Mouse (Mus musculus) cerebellum, adult 2 months (tissue): ENCODE measurements around the gene Ccdc81. TPM values are rescaled to one million over a fixed set of nuclear protein-coding genes. Genes with fewer than 3 reads are reported as not detected.

Experiments
- DNase-seq, 2 experiments: peaks; one replicate each; pipeline ENCODE4 v3.0.0; 2021
- H3K27ac ChIP-seq: fragments of 200-500 bp; 2 replicates; pipeline ENCODE4 v1.5.1; 2012; ENCODE audit warnings: low read length, control low read depth, inconsistent platforms; ENCODE audit not compliant: insufficient read depth
- H3K27me3 ChIP-seq: fragments of 200-500 bp; 2 replicates; pipeline ENCODE4 v1.6.1; 2012; ENCODE audit warnings: inconsistent platforms, mild to moderate bottlenecking, low read length, moderate library complexity; ENCODE audit not compliant: control insufficient read depth, insufficient read depth
- H3K4me1 ChIP-seq: fragments of 200-500 bp; 2 replicates; pipeline ENCODE4 v1.6.1; 2011; ENCODE audit warnings: low read length; ENCODE audit not compliant: control insufficient read depth, insufficient read depth
- H3K4me3 ChIP-seq: fragments of 200-500 bp; replicated peaks from 2 replicates; pipeline ENCODE3; 2011; ENCODE audit warnings: mild to moderate bottlenecking, low read depth, low read length, control low read depth; ENCODE audit not compliant: insufficient read depth
- CTCF ChIP-seq: fragments of 200-500 bp; IDR thresholded peaks from 2 replicates; pipeline ENCODE4 v1.5.1; 2011; ENCODE audit warnings: low read depth, mild to moderate bottlenecking, control low read depth, low read length, moderate library complexity, borderline replicate concordance; ENCODE audit not compliant: insufficient read depth
- POLR2A ChIP-seq: fragments of 200-500 bp; IDR thresholded peaks from 2 replicates; pipeline ENCODE4 v1.6.1; 2011; ENCODE audit warnings: low read length, control low read depth, borderline replicate concordance; ENCODE audit not compliant: insufficient read depth
- WGBS: fragments of 180-500 bp; shearing (Covaris S2); methylation state at CpG from one replicate; pipeline ENCODE4 v1.1.7; 2018; 5-methylcytosine and 5-hydroxymethylcytosine counted together
- polyA plus RNA-seq: library from polyadenylated mRNA; depleted of rRNA; stranded (reverse); fragments of >200 nt; gene quantifications from 2 replicates; pipeline ENCODE4 v1.2.3, GENCODE M21; 2012

Ccdc81 gene
- polyA plus RNA-seq, 1 experiment, result 0.90 TPM

- Histone ChIP-seq H3K27me3 (no peaks in the 10 kb centered on the region), H3K27ac (no peak overlapping the region), H3K4me3 (no peak overlapping the region), H3K4me1 (peaks cover 11% of the 10 kb centered on the region; the same call in 1 of the 2 replicates)
- peak in 1 of 2 experiments; percentile 28 for DNase-seq
- no peak for TF ChIP-seq POLR2A
- no peak for TF ChIP-seq CTCF
- 14% methylated on average over 4 of the region's 4 CpGs for WGBS
These were observed 14.3 kb upstream of the Ccdc81 start for GRCm38 (mm10) chr7:89917776-89918175.

DNA sequence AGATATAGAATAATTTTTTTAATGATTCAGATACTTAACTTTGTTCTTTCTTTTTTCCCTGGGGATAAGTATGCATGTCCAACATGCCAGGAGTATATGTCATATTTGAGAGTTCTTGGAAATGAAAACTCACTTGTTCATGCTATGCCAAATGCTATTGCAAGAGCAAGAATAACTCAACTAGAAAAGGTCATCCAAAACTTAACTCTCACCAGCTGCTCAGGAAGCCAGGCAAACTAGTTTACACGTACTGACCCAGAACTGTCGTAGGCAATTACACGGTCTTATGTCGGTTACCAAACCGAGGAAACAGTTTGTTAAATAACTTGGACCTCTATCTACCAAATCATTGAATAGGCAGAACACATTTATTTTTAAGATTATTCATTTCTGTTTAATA is 13.3 kb upstream of the Ccdc81 start:
- DNase-seq, result peak in 1 of 2 experiments; percentile 54

GRCm38 (mm10) chr7:89913432-89914158 is 10.2 kb upstream of the Ccdc81 start:
- no peak overlapping the region for H3K4me3 ChIP-seq
- TF ChIP-seq CTCF, result no peak
- no peak for TF ChIP-seq POLR2A
- no peaks in the 10 kb centered on the region for H3K27me3 ChIP-seq
- H3K27ac ChIP-seq, result no peak overlapping the region
- no peak for DNase-seq
- 80% methylated on average over 3 of the region's 3 CpGs for WGBS
- peaks cover 11% of the 10 kb centered on the region; the same call in 1 of the 2 replicates for H3K4me1 ChIP-seq

More for the DNA sequence above, 13.3 kb upstream of the Ccdc81 start:
- H3K27ac ChIP-seq, result peak overlapping the region; percentile 56; the same call in 1 of the 2 replicates
- WGBS, result 34% methylated on average over 5 of the region's 5 CpGs
- no peak overlapping the region for H3K4me3 ChIP-seq
- H3K27me3 ChIP-seq, result no peaks in the 10 kb centered on the region
- peaks cover 11% of the 10 kb centered on the region; the same call in 1 of the 2 replicates for H3K4me1 ChIP-seq
- TF ChIP-seq POLR2A, result no peak
- no peak for TF ChIP-seq CTCF

GRCm38 (mm10) chr7:89912356-89912755 is 8.9 kb upstream of the Ccdc81 start:
- H3K4me3 ChIP-seq, result no peak overlapping the region
- no peak for DNase-seq
- peaks cover 6% of the 10 kb centered on the region; the same call in 1 of the 2 replicates for H3K4me1 ChIP-seq
- H3K27me3 ChIP-seq, result no peaks in the 10 kb centered on the region
- TF ChIP-seq CTCF, result no peak
- TF ChIP-seq POLR2A, result no peak
- 92% methylated on average over 3 of the region's 3 CpGs for WGBS
- no peak overlapping the region for H3K27ac ChIP-seq

DNA sequence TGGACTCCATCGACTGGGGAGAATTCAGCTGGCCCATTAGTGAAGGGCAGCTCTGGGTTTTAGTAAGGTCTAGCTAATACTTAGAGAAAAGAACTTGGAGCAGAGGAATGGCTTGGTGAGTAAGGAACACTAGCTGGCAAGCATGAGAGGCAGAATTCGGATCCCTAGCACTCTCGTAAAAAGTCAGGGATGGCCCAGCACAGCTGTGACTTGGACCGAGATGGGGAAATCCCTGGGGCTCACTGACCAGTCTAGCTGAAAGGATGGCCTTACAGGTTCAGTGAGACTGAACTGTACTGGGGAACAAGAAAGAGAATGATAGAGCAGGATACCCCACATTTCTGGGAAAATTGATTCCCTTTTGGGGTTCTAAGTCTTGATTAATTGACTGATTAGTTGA is 6.3 kb upstream of the Ccdc81 start:
- Histone ChIP-seq H3K27me3 (no peaks in the 10 kb centered on the region), H3K4me3 (no peak overlapping the region), H3K27ac (no peak overlapping the region), H3K4me1 (no peaks in the 10 kb centered on the region)
- TF ChIP-seq POLR2A, result no peak
- TF ChIP-seq CTCF, result no peak
- 49% methylated on average over 4 of the region's 4 CpGs for WGBS
- DNase-seq, result no peak

DNA sequence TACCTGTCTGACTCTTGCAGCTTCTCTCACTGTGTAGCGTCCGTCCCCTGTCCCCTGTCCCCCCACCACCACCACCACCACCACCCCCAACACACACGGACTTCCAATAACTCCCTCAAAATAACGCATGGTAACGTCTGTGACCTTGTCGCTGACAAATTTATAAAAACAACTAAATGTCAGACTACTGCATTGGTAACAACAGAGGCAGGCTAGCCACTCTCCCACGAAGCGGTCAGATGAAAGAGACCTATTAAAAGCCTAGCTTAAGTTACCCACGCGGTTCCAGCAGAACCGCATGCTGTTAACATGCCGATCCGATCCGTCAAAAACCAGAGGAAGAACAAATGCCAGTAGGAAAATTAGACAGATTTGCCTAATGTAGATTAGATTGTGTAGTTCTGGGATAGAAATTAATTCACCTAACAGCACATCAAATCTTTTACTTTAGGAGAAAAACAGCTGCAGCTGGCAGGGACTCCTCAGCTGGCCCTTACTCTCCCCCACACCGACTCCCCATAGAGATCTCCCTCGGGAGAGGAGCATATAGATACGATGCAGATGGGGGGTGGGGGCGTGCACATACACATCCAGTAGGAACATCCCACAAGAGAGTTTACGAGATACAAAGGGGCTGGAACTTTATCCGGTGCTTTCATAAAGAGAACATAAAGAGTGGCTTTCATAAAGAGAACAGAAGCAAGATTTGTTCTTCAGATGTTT is 5.6 kb upstream of the Ccdc81 start:
- TF ChIP-seq POLR2A (no peak), CTCF (no peak)
- DNase-seq, result no peak
- H3K4me1 ChIP-seq, result no peaks in the 10 kb centered on the region
- no peak overlapping the region for H3K27ac ChIP-seq
- no peak overlapping the region for H3K4me3 ChIP-seq
- H3K27me3 ChIP-seq, result no peaks in the 10 kb centered on the region
- 80% methylated on average over 20 of the region's 20 CpGs for WGBS

- no peak overlapping the region for H3K27ac ChIP-seq
- H3K4me3 ChIP-seq, result no peak overlapping the region
- 71% methylated on average over 7 of the region's 7 CpGs for WGBS
- H3K4me1 ChIP-seq, result no peaks in the 10 kb centered on the region
- TF ChIP-seq POLR2A (no peak), CTCF (no peak)
- DNase-seq, result no peak
- H3K27me3 ChIP-seq, result no peaks in the 10 kb centered on the region
These were observed 5.0 kb upstream of the Ccdc81 start for GRCm38 (mm10) chr7:89908421-89908820.

- Histone ChIP-seq H3K4me3 (no peak overlapping the region), H3K27ac (no peak overlapping the region), H3K4me1 (no peaks in the 10 kb centered on the region), H3K27me3 (no peaks in the 10 kb centered on the region)
- no peak for TF ChIP-seq POLR2A
- TF ChIP-seq CTCF, result peak; percentile 72; the same call in 1 of the 2 replicates
- WGBS, result 20% methylated on average over 8 of the region's 8 CpGs
- peak; percentile 56 to 68 for DNase-seq
These were observed 4.5 kb upstream of the Ccdc81 start for GRCm38 (mm10) chr7:89907950-89908349.
